Mouse (Mus musculus): ENCODE results near the gene Defb43. TPM values are rescaled to one million over a fixed set of nuclear protein-coding genes. Genes with fewer than 3 reads are reported as not detected.

Gene Defb43
- total RNA-seq (2017): not detected in 3 replicates

DNA sequence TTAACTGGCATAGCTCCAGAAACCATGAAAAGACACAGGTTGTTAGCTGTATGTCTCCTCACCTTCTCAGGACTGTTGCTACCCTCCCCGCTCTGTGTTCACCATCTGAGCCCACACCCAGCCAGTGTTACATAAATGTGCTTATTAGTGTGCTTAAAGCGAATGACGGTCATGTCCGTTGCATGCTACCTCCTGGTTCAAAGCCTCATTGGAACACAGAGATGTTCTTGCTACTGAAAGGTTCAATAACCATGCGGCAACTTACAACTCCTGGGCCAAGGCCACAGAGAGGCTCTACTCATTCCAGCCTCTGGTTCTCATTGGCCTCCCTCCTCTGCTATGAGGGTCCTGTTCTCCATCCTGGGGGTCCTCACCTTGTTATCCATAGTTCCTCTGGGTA, at the start of gene Defb43:
Gene Defb43, plus strand, starts transcription at position 301 of the 400 bp plus-strand sequence.
- ATAC-seq (replicated peaks; ENCODE audit: insufficient number of reproducible peaks, low FRiP score, low TSS enrichment, poor library complexity, severe bottlenecking): no peak

DNA sequence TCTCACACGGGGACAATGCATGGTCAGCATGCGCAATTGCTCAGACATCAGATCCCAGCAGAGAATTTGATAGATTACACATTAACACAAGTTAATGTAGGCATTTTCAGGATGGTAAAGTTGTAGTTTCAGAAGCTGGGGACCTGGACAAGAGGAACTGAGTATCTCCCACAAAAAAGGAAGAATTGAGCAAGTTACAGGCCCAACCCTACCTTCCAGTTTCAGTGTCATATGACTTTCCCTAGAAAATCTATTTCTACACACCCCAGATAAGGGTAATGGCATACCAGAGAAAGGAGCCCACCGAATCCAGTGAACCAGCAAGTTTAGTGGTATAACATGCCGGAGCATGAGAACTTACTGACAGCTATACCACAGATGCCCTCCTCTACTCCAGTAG, 47.9 kb upstream of the Defb43 start:
- ATAC-seq (replicated peaks; ENCODE audit: insufficient number of reproducible peaks, low FRiP score, low TSS enrichment, poor library complexity, severe bottlenecking): no peak

- no peak for ATAC-seq (replicated peaks; ENCODE audit: insufficient number of reproducible peaks, low FRiP score, low TSS enrichment, poor library complexity, severe bottlenecking)
These were observed 46.2 kb upstream of the Defb43 start for GRCm38 (mm10) chr14:62965342-62965741.

GRCm38 (mm10) chr14:62965811-62966520, 45.6 kb upstream of the Defb43 start:
- ATAC-seq (replicated peaks; ENCODE audit: insufficient number of reproducible peaks, low FRiP score, low TSS enrichment, poor library complexity, severe bottlenecking): no peak

DNA sequence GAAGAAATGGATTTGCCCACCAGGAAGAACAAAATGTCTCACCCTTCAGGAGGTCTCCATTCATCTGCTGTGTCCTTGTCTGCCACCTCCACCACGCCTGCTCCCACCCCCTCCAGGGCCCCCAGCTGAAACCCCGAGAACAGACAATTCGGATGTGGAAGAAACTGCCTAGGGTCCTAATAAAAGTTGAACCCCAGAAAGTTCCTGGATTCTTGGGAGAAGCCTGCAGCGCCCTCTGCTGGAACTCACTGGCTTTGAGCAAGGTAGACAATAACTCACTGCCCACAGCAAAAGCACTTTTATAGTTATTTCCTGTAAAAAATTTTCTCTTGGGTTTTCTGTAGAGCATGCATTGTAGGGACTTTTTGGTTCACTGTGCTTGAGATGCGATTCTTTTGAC, 36.5 kb upstream of the Defb43 start:
- no peak for ATAC-seq (replicated peaks; ENCODE audit: insufficient number of reproducible peaks, low FRiP score, low TSS enrichment, poor library complexity, severe bottlenecking)

- no peak for ATAC-seq (replicated peaks; ENCODE audit: insufficient number of reproducible peaks, low FRiP score, low TSS enrichment, poor library complexity, severe bottlenecking)
These were observed 31.8 kb upstream of the Defb43 start for GRCm38 (mm10) chr14:62979815-62980214.

GRCm38 (mm10) chr14:62984410-62984809, 27.2 kb upstream of the Defb43 start, which contains the start of gene Defb48:
Defb48 (minus strand) TSS chr14:62984510.
- no peak for ATAC-seq (replicated peaks; ENCODE audit: insufficient number of reproducible peaks, low FRiP score, low TSS enrichment, poor library complexity, severe bottlenecking)

DNA sequence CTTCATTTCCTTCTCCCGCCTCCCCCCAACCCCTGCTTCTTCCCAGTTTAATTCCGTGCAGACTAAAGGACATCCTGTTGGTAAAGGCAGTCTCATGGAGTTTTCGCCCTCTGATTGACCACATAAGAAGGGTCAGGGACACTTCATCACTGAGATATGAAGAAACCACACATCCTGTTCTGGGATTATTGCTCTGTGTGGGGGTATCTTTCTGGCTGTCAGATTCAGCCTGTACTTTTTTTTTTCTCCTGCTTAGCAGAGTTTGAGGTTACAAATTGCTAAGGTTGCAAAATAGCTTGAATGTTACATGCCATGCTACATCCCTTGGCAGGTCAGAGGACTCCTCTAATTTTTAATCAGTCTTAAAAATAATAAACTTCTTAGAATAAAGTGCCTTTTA, 20.3 kb upstream of the Defb43 start:
- ATAC-seq (replicated peaks; ENCODE audit: insufficient number of reproducible peaks, low FRiP score, low TSS enrichment, poor library complexity, severe bottlenecking): no peak

DNA sequence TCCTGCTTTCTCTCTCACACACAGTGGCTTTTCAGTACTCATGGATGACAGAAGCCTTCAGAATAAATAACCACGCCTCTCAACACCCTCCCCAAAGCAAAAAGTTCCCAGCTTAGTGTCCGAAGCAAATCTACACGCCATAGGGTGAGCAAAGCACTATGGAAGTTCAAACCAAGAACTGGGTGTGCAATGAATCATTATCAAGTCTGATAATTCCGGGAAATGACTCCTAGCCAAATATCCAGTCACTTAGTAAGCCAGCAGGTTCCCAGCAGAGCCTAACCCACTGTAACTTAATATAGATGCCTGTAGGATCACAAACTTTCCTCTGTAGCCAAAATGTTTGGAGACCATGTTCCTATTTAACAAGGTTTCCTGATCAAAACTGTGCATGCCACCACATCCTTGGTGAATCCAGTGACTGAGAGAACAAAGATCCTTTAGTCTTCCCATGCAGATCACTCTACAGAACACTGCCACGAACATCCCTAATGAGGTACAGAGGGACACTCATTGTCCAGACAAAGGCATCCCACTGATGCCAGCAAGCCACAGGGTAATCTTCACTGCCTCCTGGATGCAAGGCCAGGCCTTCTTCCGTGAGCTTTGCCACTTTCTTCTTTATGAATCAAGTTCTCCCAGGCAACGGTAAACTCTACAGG, 19.6 kb upstream of the Defb43 start:
- ATAC-seq (replicated peaks; ENCODE audit: insufficient number of reproducible peaks, low FRiP score, low TSS enrichment, poor library complexity, severe bottlenecking): no peak

- no peak for ATAC-seq (replicated peaks; ENCODE audit: insufficient number of reproducible peaks, low FRiP score, low TSS enrichment, poor library complexity, severe bottlenecking)
These were observed 13.8 kb upstream of the Defb43 start, which contains the start of gene Defb47 for GRCm38 (mm10) chr14:62997777-62998176. Defb47 (plus strand) TSS chr14:62998077.

DNA sequence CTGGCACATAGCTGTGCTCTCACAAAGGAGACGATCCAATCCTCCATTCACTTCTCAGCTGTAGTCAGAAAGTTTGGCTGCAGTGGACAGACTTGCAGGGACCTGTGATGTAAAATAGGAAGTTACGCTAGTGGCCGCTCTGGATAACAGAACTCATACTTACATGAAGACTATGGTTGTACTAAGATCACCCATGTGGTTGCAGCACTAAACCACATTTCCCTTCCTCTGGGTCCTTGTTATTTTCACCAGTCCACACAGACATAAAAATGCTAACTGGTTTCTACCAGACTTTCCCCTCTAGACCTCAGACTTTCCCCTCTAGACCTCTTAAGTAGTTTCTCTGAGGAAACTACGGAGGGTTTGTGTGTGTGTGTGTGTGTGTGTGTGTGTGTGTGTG, 12.6 kb upstream of the Defb43 start:
- no peak for ATAC-seq (replicated peaks; ENCODE audit: insufficient number of reproducible peaks, low FRiP score, low TSS enrichment, poor library complexity, severe bottlenecking)

GRCm38 (mm10) chr14:63002588-63002987, 9.0 kb upstream of the Defb43 start:
- ATAC-seq (replicated peaks; ENCODE audit: insufficient number of reproducible peaks, low FRiP score, low TSS enrichment, poor library complexity, severe bottlenecking): no peak

DNA sequence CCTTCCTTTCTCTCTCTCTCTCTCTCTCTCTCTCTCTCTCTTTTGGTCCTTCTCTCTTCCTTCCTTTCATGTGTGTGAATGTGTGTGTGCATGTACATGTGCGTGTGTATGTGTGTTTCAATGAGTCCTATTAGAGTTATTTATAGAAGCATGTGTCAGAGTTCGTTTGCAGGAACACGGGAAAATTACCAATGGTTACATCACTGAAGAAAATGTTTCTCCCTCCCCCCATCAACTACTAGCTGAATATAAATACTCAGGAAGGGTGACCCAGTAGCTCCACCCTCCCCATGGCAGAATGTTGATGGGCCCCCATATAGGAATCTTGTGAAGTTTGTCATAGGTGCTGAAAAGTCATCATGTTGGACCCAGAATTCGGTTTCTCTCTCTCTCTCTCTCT, 1.5 kb downstream of the Defb43 start:
- ATAC-seq (replicated peaks; ENCODE audit: insufficient number of reproducible peaks, low FRiP score, low TSS enrichment, poor library complexity, severe bottlenecking): no peak

DNA sequence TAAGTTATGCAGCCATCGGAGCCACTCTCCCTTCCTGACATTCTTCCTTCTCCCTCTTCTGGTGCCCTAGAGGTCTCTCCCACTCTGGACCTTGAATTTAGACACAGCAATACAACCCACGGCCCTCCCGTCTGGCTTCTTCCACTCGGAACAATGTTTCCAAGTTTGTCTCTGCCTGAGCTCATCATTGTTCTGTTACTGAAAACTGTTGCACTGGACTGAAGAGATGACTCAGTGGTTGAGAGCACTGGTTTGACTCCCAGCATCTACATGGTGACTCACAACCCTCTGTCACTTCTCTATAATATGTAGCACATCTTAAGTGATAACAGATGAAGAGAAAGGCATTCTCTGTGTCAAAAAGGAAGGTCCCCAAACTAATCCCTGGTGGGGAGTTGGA, 3.1 kb downstream of the Defb43 start:
- ATAC-seq (replicated peaks; ENCODE audit: insufficient number of reproducible peaks, low FRiP score, low TSS enrichment, poor library complexity, severe bottlenecking): no peak

GRCm38 (mm10) chr14:63020524-63021156, 9.1 kb downstream of the Defb43 start:
- no peak for ATAC-seq (replicated peaks; ENCODE audit: insufficient number of reproducible peaks, low FRiP score, low TSS enrichment, poor library complexity, severe bottlenecking)

DNA sequence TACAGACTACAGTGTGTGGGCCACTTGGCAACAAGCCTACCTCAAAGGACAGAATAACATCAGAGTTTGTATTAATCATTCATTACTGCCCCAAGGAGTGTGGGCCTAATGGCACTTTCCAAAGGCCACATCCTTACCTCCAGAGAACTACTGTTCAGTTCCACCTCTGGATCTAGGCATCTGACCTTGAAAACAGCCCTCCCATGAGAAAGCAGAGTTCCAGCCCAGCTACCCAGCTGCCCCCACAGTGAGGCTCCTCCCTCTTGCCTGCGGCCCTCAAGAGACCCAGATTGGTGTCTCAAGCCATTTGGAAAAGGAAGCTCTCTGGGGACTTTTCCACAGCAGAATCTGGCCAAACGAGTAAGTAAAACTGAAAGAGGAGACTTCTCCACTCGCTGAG, 35.1 kb downstream of the Defb43 start, which contains the start of gene Defb42:
Gene Defb42, plus strand, starts transcription at position 301 of the 400 bp plus-strand sequence.
- ATAC-seq (replicated peaks; ENCODE audit: insufficient number of reproducible peaks, low FRiP score, low TSS enrichment, poor library complexity, severe bottlenecking): no peak

GRCm38 (mm10) chr14:63049910-63050370, 38.4 kb downstream of the Defb43 start, which contains the start of gene Defb30:
Defb30 (minus strand) TSS chr14:63049960.
- ATAC-seq (replicated peaks; ENCODE audit: insufficient number of reproducible peaks, low FRiP score, low TSS enrichment, poor library complexity, severe bottlenecking): no peak

DNA sequence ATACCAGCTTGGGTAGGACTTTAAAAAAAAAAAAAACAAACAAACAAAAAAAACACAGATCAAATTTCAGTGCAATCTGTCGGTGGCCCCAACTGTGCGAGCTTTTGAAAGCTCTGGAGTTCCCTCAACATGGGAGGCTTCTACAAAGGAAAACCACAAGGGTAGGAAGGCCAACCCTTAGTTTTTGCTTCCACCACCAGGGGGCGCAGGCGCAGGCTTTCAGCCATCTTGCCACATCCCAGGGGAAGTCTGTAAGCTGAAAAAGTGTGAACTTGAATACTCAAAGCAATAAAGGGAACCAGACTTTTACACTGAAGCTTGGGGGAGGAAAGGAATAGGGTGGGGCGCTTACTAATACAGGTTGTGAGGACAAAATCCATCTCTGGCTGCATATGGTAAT, 39.2 kb downstream of the Defb43 start:
- ATAC-seq (replicated peaks; ENCODE audit: insufficient number of reproducible peaks, low FRiP score, low TSS enrichment, poor library complexity, severe bottlenecking): peak; percentile 79

GRCm38 (mm10) chr14:63054729-63055128, 43.2 kb downstream of the Defb43 start:
- ATAC-seq (replicated peaks; ENCODE audit: insufficient number of reproducible peaks, low FRiP score, low TSS enrichment, poor library complexity, severe bottlenecking): no peak

- no peak for ATAC-seq (replicated peaks; ENCODE audit: insufficient number of reproducible peaks, low FRiP score, low TSS enrichment, poor library complexity, severe bottlenecking)
These were observed 48.8 kb downstream of the Defb43 start for GRCm38 (mm10) chr14:63060361-63060760.
